Mouse (Mus musculus) gastrocnemius, adult 8-10 months (tissue): Measurements from ENCODE around the gene Zbtb3. TPM values are rescaled to one million over a fixed set of nuclear protein-coding genes. Genes with fewer than 3 reads are reported as not detected.
A peak's percentile ranks its signal among the peaks of the same experiment; 100 is the strongest.

Source experiments
- DNase-seq, 2 experiments: peaks; one replicate each; pipeline ENCODE4 v3.0.0; 2022; ENCODE audit warnings: low spot score in 2 of 2
- total RNA-seq, 4 experiments: library from RNA; stranded (reverse); gene quantifications; 2 replicates each; pipeline ENCODE4 v1.2.4; 2022

Gene Zbtb3
- 1 to 10 TPM in 1 of 4 experiments, under 1 TPM in 3; 0.82 to 1.1 (median 0.90) TPM for total RNA-seq

- DNase-seq = peak; percentile 94 to 95
Measured at GRCm38 (mm10) chr19:8802130-8802821, at the start of gene Zbtb3. TSS of gene Zbtb3 (plus strand) at chr19:8802555.

- no peak for DNase-seq
Measured at GRCm38 (mm10) chr19:8755652-8756051, 46.7 kb upstream of the Zbtb3 start.

- peak; percentile 77 to 87 for DNase-seq
Measured at GRCm38 (mm10) chr19:8756635-8757387, 45.5 kb upstream of the Zbtb3 start, which contains the start of gene Nxf1. TSS of gene Nxf1 (plus strand) at chr19:8757073.

GRCm38 (mm10) chr19:8757471-8757998 lies 44.8 kb upstream of the Zbtb3 start:
- DNase-seq = no peak

- DNase-seq = no peak
Measured at GRCm38 (mm10) chr19:8758899-8759298, 43.5 kb upstream of the Zbtb3 start.

- no peak for DNase-seq
Measured at GRCm38 (mm10) chr19:8760757-8761156, 41.6 kb upstream of the Zbtb3 start.

GRCm38 (mm10) chr19:8763276-8763675 lies 39.1 kb upstream of the Zbtb3 start:
- no peak for DNase-seq

GRCm38 (mm10) chr19:8765562-8765961 lies 36.8 kb upstream of the Zbtb3 start:
- no peak for DNase-seq

- DNase-seq = peak; percentile 45 to 71
Measured at GRCm38 (mm10) chr19:8770567-8771270, 31.6 kb upstream of the Zbtb3 start, which contains the start of gene Tmem223. TSS of gene Tmem223 (plus strand) at chr19:8770996.

- no peak for DNase-seq
Measured at GRCm38 (mm10) chr19:8772996-8773395, 29.4 kb upstream of the Zbtb3 start.

- DNase-seq = no peak
Measured at GRCm38 (mm10) chr19:8773409-8773808, 28.9 kb upstream of the Zbtb3 start.

GRCm38 (mm10) chr19:8774086-8774835 lies 28.1 kb upstream of the Zbtb3 start, which contains the start of gene Tmem179b:
TSS of gene Tmem179b (minus strand) at chr19:8774467.
- peak; percentile 91 to 92 for DNase-seq

GRCm38 (mm10) chr19:8774951-8775421 lies 27.4 kb upstream of the Zbtb3 start:
- DNase-seq = peak in 1 of 2 experiments; percentile 15

GRCm38 (mm10) chr19:8786008-8786781 lies 16.2 kb upstream of the Zbtb3 start, which contains the start of gene Taf6l:
TSS of gene Taf6l (minus strand) at chr19:8786417.
- DNase-seq = peak; percentile 84 to 91

- DNase-seq = no peak
Measured at GRCm38 (mm10) chr19:8788521-8788920, 13.8 kb upstream of the Zbtb3 start.

- no peak for DNase-seq
Measured at GRCm38 (mm10) chr19:8789171-8789570, 13.2 kb upstream of the Zbtb3 start.

- DNase-seq = no peak
Measured at GRCm38 (mm10) chr19:8790171-8790570, 12.2 kb upstream of the Zbtb3 start.

- DNase-seq = peak; percentile 86 to 91
Measured at GRCm38 (mm10) chr19:8798264-8798946, 4.0 kb upstream of the Zbtb3 start, which contains the start of gene Polr2g. TSS of gene Polr2g (minus strand) at chr19:8798577.

- no peak for DNase-seq
Measured at GRCm38 (mm10) chr19:8798947-8799315, 3.4 kb upstream of the Zbtb3 start.
